Mouse (Mus musculus) C2C12 (cell line): Measurements from ENCODE around the gene Mapt.

Source experiments
- CEBPB ChIP-seq: IDR thresholded peaks from one replicate; pipeline ENCODE4 v1.6.1; 2011; ENCODE audit warnings: low read depth, mild to moderate bottlenecking, control low read depth, moderate library complexity
- CTCF ChIP-seq: IDR thresholded peaks from one replicate; pipeline ENCODE4 v1.5.1; 2011; ENCODE audit not compliant: control insufficient read depth, insufficient read depth, insufficient read length
- FOSL1 ChIP-seq: IDR thresholded peaks from one replicate; pipeline ENCODE4 v1.8.0; 2011; ENCODE audit warnings: mild to moderate bottlenecking, low read length; ENCODE audit not compliant: poor library complexity, insufficient read depth, severe bottlenecking

DNA sequence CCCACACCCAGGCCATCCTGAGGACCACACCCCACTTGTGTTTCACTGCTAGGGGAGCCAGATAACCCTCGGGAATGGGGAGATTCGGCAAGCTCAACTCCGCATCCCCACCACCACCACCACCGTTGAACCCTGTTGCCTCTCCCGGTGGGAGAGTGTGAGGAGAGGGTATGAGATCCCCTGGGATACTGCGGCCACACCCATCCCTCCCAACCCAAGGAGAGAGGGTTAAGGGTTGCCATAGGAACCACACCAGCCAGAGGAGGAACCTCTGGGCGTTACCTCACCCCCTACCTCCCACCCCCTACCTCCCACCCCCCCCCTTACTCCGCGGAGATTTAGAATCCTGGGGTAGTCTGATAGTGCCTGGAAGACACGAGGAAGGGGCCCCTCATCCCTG lies 1.9 kb downstream of the Mapt start:
- TF ChIP-seq CTCF = no peak
- TF ChIP-seq CEBPB = no peak
- no peak for TF ChIP-seq FOSL1
